Mouse (Mus musculus): ENCODE results near the gene Ccna2. TPM values are rescaled to one million over a fixed set of nuclear protein-coding genes. Genes with fewer than 3 reads are reported as not detected.

The Ccna2 gene
- polyA plus RNA-seq, 1 experiment from 2014 or later = 288 TPM

- Histone ChIP-seq H3K4me3 (no peak overlapping the region), H3K4me2 (peak overlapping the region; percentile 22; the same call in 1 of the 2 replicates), H3K36me3 (peaks cover 95% of the 10 kb centered on the region), H3K27me3 (replicated peaks) (no peaks in the 10 kb centered on the region), H3K4me1 (peaks cover 15% of the 10 kb centered on the region), H3K9me3 (replicated peaks) (no peaks in the 10 kb centered on the region), H3K9ac (no peak overlapping the region), H3K27ac (peak overlapping the region; percentile 60)
- peak; percentile 96 for ATAC-seq
- WGBS (ENCODE audit: insufficient replicate concordance) = 64% methylated on average over 4 of the region's 4 CpGs
Measured at GRCm38 (mm10) chr3:36559606-36560005, 12.3 kb downstream of the Ccna2 start.

- ATAC-seq = no peak
- Histone ChIP-seq H3K9me3 (replicated peaks) (no peaks in the 10 kb centered on the region), H3K4me1 (peaks cover 23% of the 10 kb centered on the region), H3K36me3 (peaks cover 83% of the 10 kb centered on the region), H3K27me3 (replicated peaks) (no peaks in the 10 kb centered on the region), H3K9ac (no peak overlapping the region), H3K4me3 (no peak overlapping the region), H3K27ac (no peak overlapping the region), H3K4me2 (no peak overlapping the region)
- WGBS (ENCODE audit: insufficient replicate concordance) = 73% methylated on average over 1 of the region's 1 CpGs
Measured at GRCm38 (mm10) chr3:36557601-36558000, 14.3 kb downstream of the Ccna2 start.

- H3K9me3 ChIP-seq (replicated peaks) = no peaks in the 10 kb centered on the region
- H3K4me3 ChIP-seq = peak within 1 kb of the TSS; percentile 86
- peak within 1 kb of the TSS; percentile 5 for H3K27ac ChIP-seq
- peak within 1 kb of the TSS; percentile 83 for H3K4me2 ChIP-seq
- peak within 1 kb of the TSS; percentile 81 for H3K9ac ChIP-seq
- H3K36me3 ChIP-seq = peaks cover 36% of the 10 kb centered on the region
- WGBS (ENCODE audit: insufficient replicate concordance) = under 1% methylated on average over 39 of the region's 39 CpGs
- peak; percentile 93 for ATAC-seq
- H3K4me1 ChIP-seq = peaks cover 17% of the 10 kb centered on the region
- H3K27me3 ChIP-seq (replicated peaks) = peaks cover 6% of the 10 kb centered on the region; the same call in 1 of the 2 replicates
Measured at GRCm38 (mm10) chr3:36552406-36553047, 19.4 kb downstream of the Ccna2 start, which contains the start of gene Exosc9. TSS of gene Exosc9 (plus strand) at chr3:36552606.

- Histone ChIP-seq H3K9ac (peak overlapping the region; percentile 81), H3K27ac (no peak overlapping the region), H3K4me1 (peaks cover 17% of the 10 kb centered on the region), H3K4me3 (peak overlapping the region; percentile 86), H3K4me2 (peak overlapping the region; percentile 83), H3K27me3 (replicated peaks) (peaks cover 6% of the 10 kb centered on the region; the same call in 1 of the 2 replicates), H3K9me3 (replicated peaks) (no peaks in the 10 kb centered on the region), H3K36me3 (peaks cover 30% of the 10 kb centered on the region)
- 23% methylated on average over 12 of the region's 12 CpGs for WGBS (ENCODE audit: insufficient replicate concordance)
- peak; percentile 45; the same call in 1 of the 2 replicates for ATAC-seq
Measured at GRCm38 (mm10) chr3:36551851-36552384, 20.0 kb downstream of the Ccna2 start.

- H3K4me2 ChIP-seq = peak overlapping the region; percentile 83
- no peak for ATAC-seq
- no peaks in the 10 kb centered on the region for H3K9me3 ChIP-seq (replicated peaks)
- no peak overlapping the region for H3K4me3 ChIP-seq
- H3K4me1 ChIP-seq = peaks cover 17% of the 10 kb centered on the region
- peaks cover 25% of the 10 kb centered on the region for H3K36me3 ChIP-seq
- WGBS (ENCODE audit: insufficient replicate concordance) = 56% methylated on average over 9 of the region's 9 CpGs
- H3K9ac ChIP-seq = no peak overlapping the region
- H3K27ac ChIP-seq = no peak overlapping the region
- peaks cover 6% of the 10 kb centered on the region; the same call in 1 of the 2 replicates for H3K27me3 ChIP-seq (replicated peaks)
Measured at GRCm38 (mm10) chr3:36551343-36551742, 20.6 kb downstream of the Ccna2 start.

GRCm38 (mm10) chr3:36544961-36545360, 27.0 kb downstream of the Ccna2 start:
- WGBS (ENCODE audit: insufficient replicate concordance) = 65% methylated on average over 3 of the region's 3 CpGs
- no peak for ATAC-seq
- Histone ChIP-seq H3K4me3 (no peak overlapping the region), H3K9me3 (replicated peaks) (no peaks in the 10 kb centered on the region), H3K4me1 (no peaks in the 10 kb centered on the region), H3K27ac (no peak overlapping the region), H3K27me3 (replicated peaks) (no peaks in the 10 kb centered on the region), H3K4me2 (no peak overlapping the region), H3K36me3 (no peaks in the 10 kb centered on the region), H3K9ac (no peak overlapping the region)

GRCm38 (mm10) chr3:36541399-36541798, 30.6 kb downstream of the Ccna2 start:
- WGBS (ENCODE audit: insufficient replicate concordance) = 69% methylated on average over 2 of the region's 2 CpGs
- Histone ChIP-seq H3K4me2 (no peak overlapping the region), H3K9me3 (replicated peaks) (no peaks in the 10 kb centered on the region), H3K27ac (no peak overlapping the region), H3K9ac (no peak overlapping the region), H3K27me3 (replicated peaks) (no peaks in the 10 kb centered on the region), H3K4me1 (no peaks in the 10 kb centered on the region), H3K36me3 (no peaks in the 10 kb centered on the region), H3K4me3 (no peak overlapping the region)
- no peak for ATAC-seq

- H3K4me2 ChIP-seq = no peak overlapping the region
- no peaks in the 10 kb centered on the region for H3K36me3 ChIP-seq
- no peaks in the 10 kb centered on the region for H3K4me1 ChIP-seq
- WGBS (ENCODE audit: insufficient replicate concordance) = 30% methylated on average over 2 of the region's 2 CpGs
- no peak for ATAC-seq
- no peak overlapping the region for H3K9ac ChIP-seq
- H3K27ac ChIP-seq = no peak overlapping the region
- no peaks in the 10 kb centered on the region for H3K27me3 ChIP-seq (replicated peaks)
- H3K9me3 ChIP-seq (replicated peaks) = no peaks in the 10 kb centered on the region
- H3K4me3 ChIP-seq = no peak overlapping the region
Measured at GRCm38 (mm10) chr3:36540756-36541155, 31.2 kb downstream of the Ccna2 start.

GRCm38 (mm10) chr3:36537701-36538470, 34.1 kb downstream of the Ccna2 start:
- 65% methylated on average over 4 of the region's 4 CpGs for whole genome bisulfite sequencing (ENCODE audit: insufficient replicate concordance)
- no peaks in the 10 kb centered on the region for H3K36me3 ChIP-seq
- H3K9me3 ChIP-seq (replicated peaks) = no peaks in the 10 kb centered on the region
- no peak overlapping the region for H3K27ac ChIP-seq
- ATAC-seq = no peak
- no peak overlapping the region for H3K4me2 ChIP-seq
- H3K4me3 ChIP-seq = no peak overlapping the region
- 0 out of 2 replicates have a peak, but pooled peaks cover 6% of the 10 kb centered on the region for H3K4me1 ChIP-seq
- H3K9ac ChIP-seq = no peak overlapping the region
- H3K27me3 ChIP-seq (replicated peaks) = peaks cover 4% of the 10 kb centered on the region

- no peak overlapping the region for H3K4me3 ChIP-seq
- no peak overlapping the region for H3K9ac ChIP-seq
- H3K36me3 ChIP-seq = no peaks in the 10 kb centered on the region
- 74% methylated on average over 12 of the region's 12 CpGs for WGBS (ENCODE audit: insufficient replicate concordance)
- peaks cover 22% of the 10 kb centered on the region for H3K27me3 ChIP-seq (replicated peaks)
- H3K9me3 ChIP-seq (replicated peaks) = no peaks in the 10 kb centered on the region
- H3K4me1 ChIP-seq = 0 out of 2 replicates have a peak, but pooled peaks cover 8% of the 10 kb centered on the region
- H3K4me2 ChIP-seq = no peak overlapping the region
- ATAC-seq = no peak
- no peak overlapping the region for H3K27ac ChIP-seq
Measured at GRCm38 (mm10) chr3:36536041-36536440, 35.9 kb downstream of the Ccna2 start.

GRCm38 (mm10) chr3:36533201-36533672, 38.7 kb downstream of the Ccna2 start:
- Histone ChIP-seq H3K9me3 (replicated peaks) (no peaks in the 10 kb centered on the region), H3K27me3 (replicated peaks) (peaks cover 34% of the 10 kb centered on the region), H3K4me3 (no peak overlapping the region), H3K9ac (no peak overlapping the region), H3K27ac (no peak overlapping the region), H3K36me3 (no peaks in the 10 kb centered on the region), H3K4me2 (no peak overlapping the region), H3K4me1 (0 out of 2 replicates have a peak, but pooled peaks cover 8% of the 10 kb centered on the region)
- ATAC-seq = no peak
- WGBS (ENCODE audit: insufficient replicate concordance) = 5% methylated on average over 1 of the region's 1 CpGs

GRCm38 (mm10) chr3:36532738-36533137, 39.2 kb downstream of the Ccna2 start:
- no peak overlapping the region for H3K9ac ChIP-seq
- H3K4me1 ChIP-seq = 0 out of 2 replicates have a peak, but pooled peaks cover 8% of the 10 kb centered on the region
- no peaks in the 10 kb centered on the region for H3K36me3 ChIP-seq
- no peak overlapping the region for H3K27ac ChIP-seq
- H3K9me3 ChIP-seq (replicated peaks) = no peaks in the 10 kb centered on the region
- H3K4me2 ChIP-seq = no peak overlapping the region
- 47% methylated on average over 7 of the region's 7 CpGs for WGBS (ENCODE audit: insufficient replicate concordance)
- peaks cover 39% of the 10 kb centered on the region for H3K27me3 ChIP-seq (replicated peaks)
- no peak for ATAC-seq
- no peak overlapping the region for H3K4me3 ChIP-seq
